Mouse (Mus musculus) mouse trophoblast stem cell (cell line): ENCODE measurements around the gene Shpk.

ENCODE experiments used
- in situ Hi-C, 2 experiments: fragments of 300-500 bp; cut with MseI, MboI; formaldehyde crosslinking; loops; 2 replicates in 1 of 2; 3 replicates in 1 of 2; pipeline ENCODE4 v1.15.1; 2025

Gene Shpk

DNA sequence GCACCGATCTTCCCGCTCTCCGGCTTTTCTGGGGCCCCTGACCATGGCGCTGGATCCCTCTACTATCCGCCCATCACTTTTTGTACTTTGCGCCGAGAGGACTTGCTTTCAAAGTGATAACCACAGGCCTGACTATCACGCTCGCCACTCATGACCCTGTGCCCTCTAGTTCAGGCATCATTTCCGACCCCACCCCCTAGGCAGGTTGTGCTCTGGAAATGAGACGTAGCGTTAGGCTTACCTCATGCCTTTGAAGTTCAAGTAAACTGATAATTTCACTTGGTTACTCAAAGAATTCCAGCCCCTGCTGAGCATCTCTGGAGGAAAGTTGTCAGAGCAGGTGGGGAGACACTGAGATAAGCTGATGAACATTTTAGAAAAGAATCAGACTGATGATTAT, 619 bp downstream of the Shpk start:
- in situ Hi-C loops: no loop called here

- in situ Hi-C loops: no loop called here
Observed at GRCm38 (mm10) chr11:73201021-73201420, 1.8 kb downstream of the Shpk start.

GRCm38 (mm10) chr11:73201597-73201996, 2.3 kb downstream of the Shpk start:
- in situ Hi-C loops: no loop called here

GRCm38 (mm10) chr11:73203895-73204294, 4.6 kb downstream of the Shpk start:
- in situ Hi-C loops: no loop called here

- in situ Hi-C loops: no loop called here
Observed at GRCm38 (mm10) chr11:73205194-73205593, 5.9 kb downstream of the Shpk start.

DNA sequence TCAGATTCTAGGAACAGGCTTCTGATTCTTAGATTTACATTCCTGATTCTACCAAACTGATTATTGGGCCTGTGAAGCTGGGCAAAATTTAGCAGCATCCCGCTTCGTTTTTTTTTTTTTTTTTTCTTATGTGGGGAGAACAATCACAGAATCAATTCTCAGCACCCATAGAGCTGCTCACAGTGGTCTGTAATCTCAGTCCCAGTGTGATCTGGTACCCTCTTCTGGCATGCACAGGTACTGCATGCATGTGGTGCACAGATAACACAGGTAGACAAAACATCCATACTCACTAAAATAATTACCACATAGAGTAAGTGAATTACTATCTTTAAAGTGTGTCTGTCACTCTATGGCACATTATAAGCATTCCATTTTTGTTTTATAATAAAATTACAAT, 8.4 kb downstream of the Shpk start:
- in situ Hi-C loops: no loop called here

- in situ Hi-C loops: no loop called here
Observed at GRCm38 (mm10) chr11:73213956-73214355, 14.7 kb downstream of the Shpk start.

GRCm38 (mm10) chr11:73219671-73220070, 20.4 kb downstream of the Shpk start:
- in situ Hi-C loops: no loop called here

- in situ Hi-C loops: no loop called here
Observed at GRCm38 (mm10) chr11:73220651-73221050, 21.4 kb downstream of the Shpk start.

- in situ Hi-C loops: no loop called here
Observed at GRCm38 (mm10) chr11:73222846-73223245, 23.6 kb downstream of the Shpk start.

- in situ Hi-C loops: no loop called here
Observed at GRCm38 (mm10) chr11:73223966-73224365, 24.7 kb downstream of the Shpk start.

DNA sequence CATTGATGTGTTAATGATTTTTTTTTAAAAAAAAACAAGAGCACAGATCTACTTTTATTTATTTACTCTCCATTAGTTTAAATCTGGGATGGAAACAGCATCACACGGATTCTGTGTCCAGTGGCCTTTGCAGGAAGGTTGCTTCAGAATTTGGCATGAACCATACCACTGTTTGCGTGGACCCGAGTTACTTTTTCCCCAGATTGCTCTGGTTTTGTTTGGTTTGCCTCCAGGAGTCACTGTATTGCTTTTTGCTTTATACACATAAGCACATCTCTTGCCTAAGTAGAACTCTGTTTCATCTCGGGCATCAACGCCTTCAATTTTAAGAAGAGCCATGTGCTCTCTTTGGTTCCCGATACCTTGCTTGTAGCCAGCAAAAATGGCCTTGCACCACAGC, 26.6 kb downstream of the Shpk start:
- in situ Hi-C loops: no loop called here

DNA sequence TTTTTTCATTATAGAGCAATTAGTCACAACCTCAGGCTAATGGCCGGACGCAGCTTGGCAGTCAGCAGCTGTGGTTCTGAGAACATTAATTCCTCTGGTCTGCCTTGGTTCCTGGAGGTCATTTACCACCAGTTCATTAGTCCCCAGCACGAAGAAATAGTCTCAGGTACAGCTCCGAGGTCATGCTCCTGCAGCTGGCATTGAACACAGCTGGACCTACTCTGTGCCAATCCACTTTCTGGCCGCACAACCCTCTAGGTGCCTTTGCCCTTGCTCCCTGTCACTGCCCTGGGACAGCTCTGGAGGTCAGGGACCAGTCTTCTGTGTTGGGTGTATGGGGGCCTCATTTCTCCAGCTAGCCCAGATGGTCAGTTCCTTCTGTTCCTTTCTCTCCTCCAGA, 29.6 kb downstream of the Shpk start:
- in situ Hi-C loops: no loop called here

DNA sequence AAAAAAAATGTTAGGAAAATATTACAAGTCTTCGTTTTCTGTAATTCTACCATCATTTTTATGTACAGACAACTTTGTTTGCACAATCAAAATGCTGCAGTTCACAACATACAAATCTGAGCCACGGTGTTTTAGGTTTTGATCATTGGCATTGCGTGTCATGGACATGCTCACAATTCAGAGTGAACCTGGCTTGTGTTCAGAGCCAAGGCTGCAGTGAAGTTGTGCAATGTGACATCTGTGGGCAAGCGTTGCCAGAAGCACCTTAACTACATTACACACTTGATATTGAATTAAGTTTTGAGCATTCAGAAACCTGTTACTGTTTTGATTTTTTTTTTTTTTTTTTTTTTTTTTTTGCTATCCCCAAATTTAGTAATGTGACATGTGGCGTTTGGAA, 30.8 kb downstream of the Shpk start:
- in situ Hi-C loops: no loop called here

GRCm38 (mm10) chr11:73232513-73232912, 33.3 kb downstream of the Shpk start:
- in situ Hi-C loops: no loop called here

DNA sequence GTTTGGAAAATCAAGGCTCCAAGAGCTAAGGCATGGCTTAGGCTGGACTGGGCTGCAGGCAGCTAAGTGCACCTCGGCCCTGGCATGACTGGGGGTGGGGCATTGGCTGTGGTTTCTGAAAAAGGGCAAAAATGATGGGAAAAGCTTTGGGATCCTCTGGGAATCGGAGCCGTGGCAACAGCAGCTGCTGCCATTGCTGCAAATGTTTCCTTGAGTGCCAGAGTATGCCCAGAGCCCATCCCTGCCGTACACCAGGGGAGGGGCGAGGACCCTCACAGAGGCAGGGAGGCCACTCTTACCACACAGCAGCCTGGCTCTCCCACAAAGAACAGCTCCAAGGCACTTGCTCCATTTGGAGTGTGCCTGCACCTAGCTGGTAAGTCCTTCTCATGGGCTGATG, 34.7 kb downstream of the Shpk start, which contains the start of gene Trpv1:
Gene Trpv1 (plus strand): TSS at position 301 of the 400 bp plus-strand sequence.
- in situ Hi-C loops: no loop called here

GRCm38 (mm10) chr11:73235990-73236701, 36.9 kb downstream of the Shpk start:
- in situ Hi-C loops: no loop called here

DNA sequence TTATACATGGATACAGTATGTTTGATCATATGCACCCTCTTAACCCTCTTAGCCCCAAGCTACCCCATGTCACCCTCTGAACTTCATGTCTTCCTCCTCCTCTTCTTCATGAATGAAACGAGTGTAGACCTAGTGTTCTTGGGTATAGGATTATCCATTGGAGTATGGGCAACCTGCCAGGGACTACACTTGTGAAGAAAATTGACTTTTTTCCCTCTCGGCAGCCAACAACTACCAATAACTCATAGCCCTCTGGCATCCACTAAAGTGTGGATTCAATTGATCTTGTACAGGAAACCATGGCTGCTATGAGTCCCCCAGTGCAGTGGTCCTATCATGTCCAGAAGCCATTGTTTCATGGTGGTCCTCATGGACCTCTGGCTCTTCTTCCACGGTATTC, 37.5 kb downstream of the Shpk start:
- in situ Hi-C loops: no loop called here

DNA sequence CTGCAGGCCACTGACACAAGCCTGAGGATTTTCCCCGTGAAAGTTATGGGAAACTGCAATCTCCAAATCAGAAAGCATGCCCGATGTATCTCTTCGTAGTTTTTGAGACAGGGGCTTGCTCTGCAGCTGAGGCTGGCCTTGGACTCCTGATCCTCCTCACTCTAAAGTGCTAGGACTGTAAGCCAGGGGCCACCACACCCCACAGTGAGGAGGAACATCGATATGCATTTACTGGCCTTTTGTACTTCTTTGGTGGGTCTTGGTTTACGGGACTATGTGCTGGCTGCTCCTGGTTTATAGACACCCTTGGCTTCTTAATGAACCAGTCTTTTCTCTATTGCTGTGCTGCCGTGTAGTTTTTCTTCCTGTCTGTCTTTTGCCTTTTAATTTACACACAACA, 42.9 kb downstream of the Shpk start:
- in situ Hi-C loops: no loop called here

DNA sequence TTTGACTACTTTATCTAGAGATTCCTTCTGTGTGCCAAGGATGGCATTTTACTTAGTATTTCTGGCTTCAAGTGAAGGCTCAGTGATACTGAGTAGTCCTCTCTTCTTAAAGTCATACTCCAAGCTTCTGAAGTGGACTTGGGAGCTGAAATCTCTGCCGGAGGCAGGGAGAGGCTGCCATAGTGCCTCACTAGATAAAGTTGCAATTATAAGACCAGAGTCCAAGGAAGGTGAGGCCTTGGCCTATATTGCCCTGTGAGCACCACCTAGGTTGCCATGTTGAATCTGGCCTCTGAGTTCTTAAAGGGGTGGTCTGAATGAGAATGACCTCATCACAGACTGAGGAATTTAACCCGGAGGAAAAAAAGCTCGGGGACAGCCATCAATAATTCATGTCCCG, 43.5 kb downstream of the Shpk start:
- in situ Hi-C loops: no loop called here

DNA sequence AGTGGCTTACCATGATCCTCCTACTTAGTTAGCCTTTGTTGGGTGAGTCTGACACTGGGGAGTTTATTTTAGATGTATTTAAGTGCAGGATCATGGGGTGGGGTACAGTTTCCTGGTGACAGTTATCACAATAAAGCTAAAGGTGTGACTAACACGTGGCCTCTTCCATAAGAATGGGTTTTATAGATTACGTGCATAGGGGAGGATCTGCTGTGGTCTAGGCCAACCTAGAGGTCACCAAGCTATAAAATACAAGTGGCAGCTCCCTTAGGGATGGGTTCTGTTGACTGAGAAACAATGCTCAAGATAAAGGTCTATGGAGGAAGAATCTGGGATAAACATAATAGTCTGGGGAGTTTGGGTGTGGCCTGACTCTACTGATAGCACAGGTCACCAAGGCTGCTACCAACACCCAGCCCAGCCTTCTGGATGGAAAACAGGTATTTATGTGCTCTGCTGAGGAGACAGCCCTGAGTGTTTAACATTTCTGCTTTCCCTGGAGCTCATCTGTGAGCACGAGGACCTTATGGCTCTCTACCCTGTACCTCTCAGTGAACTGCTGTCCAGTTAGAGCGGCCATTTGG, 58.2 kb downstream of the Shpk start:
- in situ Hi-C loops: no loop called here

- in situ Hi-C loops: no loop called here
Observed at GRCm38 (mm10) chr11:73258664-73259063, 59.4 kb downstream of the Shpk start.

DNA sequence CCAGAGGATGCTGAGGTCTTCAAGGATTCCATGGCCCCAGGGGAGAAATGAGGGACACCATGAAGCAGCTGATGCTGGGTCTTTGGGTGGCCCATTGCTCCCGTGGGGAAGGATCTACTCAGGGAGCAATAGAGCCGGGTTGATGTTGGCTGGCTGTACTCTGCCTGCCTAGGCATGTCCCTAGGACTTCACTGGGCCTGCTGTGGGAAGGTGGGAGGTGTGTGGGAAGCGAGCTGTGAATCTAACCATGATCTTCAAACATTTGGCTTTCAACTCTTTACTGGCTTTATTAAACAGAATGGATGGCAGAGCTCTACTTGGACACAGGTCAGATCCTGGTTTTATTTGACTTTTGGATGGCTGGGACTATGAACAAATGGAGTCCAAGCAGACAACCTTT, 61.2 kb downstream of the Shpk start:
- in situ Hi-C loops: no loop called here

GRCm38 (mm10) chr11:73261385-73261784, 62.1 kb downstream of the Shpk start:
- in situ Hi-C loops: no loop called here
